In the genomic region with DNA sequence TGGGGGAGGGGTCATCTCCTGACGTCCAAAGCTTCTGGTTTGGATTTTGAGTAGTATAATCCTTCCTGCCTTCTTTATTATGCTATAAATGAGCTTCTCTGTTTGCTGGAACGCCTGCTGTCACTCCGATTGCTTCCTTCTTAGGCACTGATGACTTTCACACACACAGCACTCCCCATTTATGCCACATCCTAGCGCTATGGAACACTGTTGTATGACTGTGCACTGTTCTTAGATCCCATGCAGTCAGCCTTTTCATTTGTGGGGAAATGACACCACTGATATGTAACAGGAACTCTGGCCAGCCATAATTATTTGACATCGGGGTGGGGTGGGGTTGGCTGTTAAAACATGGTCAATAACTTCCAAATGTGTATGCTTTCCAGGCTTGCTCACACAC, we compare ENCODE assay signal across 15 mouse cellular contexts.
"Had no signal": no experiment of that assay in that cellular context is flagged by ENCODE, and none has a peak within 500 bp of the region (broad histone marks: within the 10 kb centered on the region; RNA-seq: fewer than 3 reads in every experiment).

No protein-coding gene starts in this region.

- ATAC-seq: midbrain, embryonic 13.5 days; midbrain, embryonic 15.5 days had no signal

- H3K27ac ChIP-seq: macrophage; midbrain, embryonic 13.5 days; midbrain, embryonic 15.5 days; neural tube, embryonic 13.5 days; stomach, embryonic 15.5 days had no signal

- H3K4me1 ChIP-seq: megakaryocyte, embryonic 14.5 days had no signal

- H3K36me3 ChIP-seq: midbrain, embryonic 13.5 days; midbrain, embryonic 15.5 days; neural tube, embryonic 13.5 days; stomach, embryonic 15.5 days had no signal

- H3K27me3 ChIP-seq: megakaryocyte, embryonic 14.5 days; midbrain, embryonic 13.5 days; midbrain, embryonic 15.5 days; neural tube, embryonic 13.5 days; stomach, embryonic 15.5 days had no signal

- H3K4me2 ChIP-seq: lung, embryonic 14.5 days; midbrain, embryonic 11.5 days; midbrain, embryonic 13.5 days; midbrain, embryonic 15.5 days; neural tube, embryonic 13.5 days; stomach, embryonic 15.5 days had no signal

- H3K4me3 ChIP-seq: megakaryocyte, embryonic 14.5 days; midbrain, embryonic 13.5 days; midbrain, embryonic 15.5 days; neural tube, embryonic 13.5 days; stomach, embryonic 15.5 days had no signal

- H3K9ac ChIP-seq: lung, embryonic 14.5 days; midbrain, embryonic 13.5 days; midbrain, embryonic 15.5 days; neural tube, embryonic 13.5 days; stomach, embryonic 15.5 days had no signal

- DNase-seq: lung, adult 18-20 months; lung, embryonic 14.5 days; lung, postnatal 14 days; lung, postnatal 36 days; right cerebral cortex, postnatal 14 days; thymus, adult 18-20 months; thymus, postnatal 14 days; thymus, postnatal 36 days had no signal

- H3K9me3 ChIP-seq: megakaryocyte, embryonic 14.5 days; midbrain, embryonic 13.5 days; midbrain, embryonic 15.5 days; neural tube, embryonic 13.5 days; stomach, embryonic 15.5 days had no signal
